Mouse (Mus musculus) lung, postnatal 0 days (tissue): ENCODE data around the gene Gse1.

ENCODE experiments used
- CTCF ChIP-seq: IDR thresholded peaks from 2 replicates; pipeline ENCODE4 v1.5.1; 2016; ENCODE audit warnings: antibody characterized with exemption, mild to moderate bottlenecking
- EP300 ChIP-seq: IDR thresholded peaks from 2 replicates; pipeline ENCODE4 v1.6.1; 2016; ENCODE audit warnings: antibody characterized with exemption, mild to moderate bottlenecking, control low read depth

DNA sequence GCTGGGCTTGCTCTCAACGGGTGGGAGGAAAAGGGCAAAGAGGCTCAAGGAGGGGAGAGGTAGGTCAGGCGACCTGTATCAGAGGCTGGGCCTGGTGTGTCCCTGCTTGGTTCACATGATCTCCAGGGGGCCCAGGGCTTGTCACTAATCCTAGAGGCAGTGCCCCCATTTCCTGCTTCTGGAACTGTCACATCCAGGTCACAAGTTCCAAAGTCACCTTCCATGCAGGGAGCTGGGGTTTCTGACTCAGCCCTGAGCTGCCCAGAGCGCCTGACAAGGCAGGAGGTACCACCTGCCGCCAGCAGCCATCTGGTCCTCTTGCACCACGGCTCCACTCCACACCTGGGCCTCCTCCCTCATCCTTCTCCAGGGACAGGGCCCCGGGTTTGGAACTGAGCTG, 155.5 kb downstream of the Gse1 start:
- TF ChIP-seq CTCF (no peak), EP300 (no peak)
